Mouse (Mus musculus): Measurements from ENCODE around the gene Cracr2a.
A peak's percentile ranks its signal among the peaks of the same experiment; 100 is the strongest.

Cracr2a gene

DNA sequence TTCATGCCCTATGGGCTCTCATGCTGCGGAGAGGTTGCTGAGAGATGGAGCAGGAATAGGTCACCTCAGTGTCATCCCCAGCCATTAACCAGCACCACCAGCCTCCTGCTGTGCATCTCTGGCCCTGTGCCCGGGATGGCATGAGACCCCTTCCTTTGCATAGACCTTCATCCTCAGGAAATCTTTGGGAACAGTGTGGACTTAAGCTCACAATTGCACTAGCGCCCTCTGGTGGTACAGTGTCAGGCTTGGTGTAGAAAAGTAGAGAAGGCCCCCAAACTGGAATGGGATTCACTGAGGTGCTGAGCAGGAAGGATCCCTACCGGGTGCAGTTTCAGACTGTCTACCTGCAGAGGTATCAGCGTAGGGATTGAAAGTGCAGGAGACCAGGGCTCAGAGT is 64.0 kb downstream of the Cracr2a start:
- no peak for DNase-seq (ENCODE audit: low read depth)

DNA sequence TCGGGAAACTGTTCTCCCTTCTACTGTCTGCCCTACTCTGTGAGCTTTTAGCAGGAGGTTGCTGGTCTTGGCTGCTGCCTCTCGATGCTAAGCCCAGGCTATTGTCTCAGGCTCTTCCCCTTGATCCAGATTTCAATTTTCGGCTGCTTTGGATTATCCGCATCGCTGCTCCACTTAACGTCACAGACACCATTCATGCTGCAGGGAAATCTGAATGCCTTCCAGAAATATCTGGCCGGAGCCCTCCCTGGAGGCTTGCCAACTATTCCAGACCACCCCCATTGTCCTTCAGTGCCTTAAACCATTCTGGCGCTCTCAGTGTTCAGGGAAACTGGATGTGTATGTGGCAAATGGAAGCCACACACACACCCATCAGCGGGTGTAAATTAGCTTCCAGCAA is 66.3 kb downstream of the Cracr2a start:
- no peak for DNase-seq (ENCODE audit: low read depth)

DNA sequence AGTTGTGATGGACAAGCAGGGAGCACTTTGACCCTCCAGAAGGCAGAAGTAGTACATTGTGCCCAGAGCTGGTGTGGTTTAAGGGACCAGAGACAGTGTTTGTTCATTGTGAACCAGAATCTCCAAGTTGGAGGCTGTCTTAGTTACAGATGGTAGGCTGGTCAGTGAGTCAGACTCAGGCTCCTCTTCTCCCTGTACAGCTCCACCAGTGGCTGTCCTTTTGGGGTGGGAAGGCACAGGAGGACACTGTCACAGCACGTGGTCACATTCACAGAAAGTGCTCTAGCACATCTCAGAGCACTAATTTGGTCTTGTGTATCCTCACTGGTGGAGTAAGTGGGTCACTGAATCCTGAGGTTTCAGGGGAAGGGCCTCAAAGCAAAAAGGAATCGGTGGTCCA is 68.1 kb downstream of the Cracr2a start:
- no peak for DNase-seq (ENCODE audit: low read depth)

DNA sequence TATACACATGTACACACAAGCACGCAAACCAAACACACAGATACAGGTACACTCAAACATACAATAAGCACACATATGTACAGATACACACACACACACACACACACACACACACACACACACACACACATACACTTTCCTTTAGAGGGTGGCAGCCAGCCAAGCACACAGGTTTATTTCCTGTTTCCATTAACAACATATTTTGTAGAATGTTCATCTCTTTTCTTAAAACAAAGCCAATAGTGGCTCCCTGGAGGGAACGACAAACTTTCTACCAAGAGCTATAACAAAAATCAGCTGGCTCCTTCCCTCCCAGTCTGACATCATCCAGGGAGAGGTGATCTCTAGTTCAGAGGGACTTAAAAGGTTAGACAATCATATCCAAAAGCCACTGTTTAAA is 73.7 kb downstream of the Cracr2a start:
- no peak for DNase-seq (ENCODE audit: low read depth)

DNA sequence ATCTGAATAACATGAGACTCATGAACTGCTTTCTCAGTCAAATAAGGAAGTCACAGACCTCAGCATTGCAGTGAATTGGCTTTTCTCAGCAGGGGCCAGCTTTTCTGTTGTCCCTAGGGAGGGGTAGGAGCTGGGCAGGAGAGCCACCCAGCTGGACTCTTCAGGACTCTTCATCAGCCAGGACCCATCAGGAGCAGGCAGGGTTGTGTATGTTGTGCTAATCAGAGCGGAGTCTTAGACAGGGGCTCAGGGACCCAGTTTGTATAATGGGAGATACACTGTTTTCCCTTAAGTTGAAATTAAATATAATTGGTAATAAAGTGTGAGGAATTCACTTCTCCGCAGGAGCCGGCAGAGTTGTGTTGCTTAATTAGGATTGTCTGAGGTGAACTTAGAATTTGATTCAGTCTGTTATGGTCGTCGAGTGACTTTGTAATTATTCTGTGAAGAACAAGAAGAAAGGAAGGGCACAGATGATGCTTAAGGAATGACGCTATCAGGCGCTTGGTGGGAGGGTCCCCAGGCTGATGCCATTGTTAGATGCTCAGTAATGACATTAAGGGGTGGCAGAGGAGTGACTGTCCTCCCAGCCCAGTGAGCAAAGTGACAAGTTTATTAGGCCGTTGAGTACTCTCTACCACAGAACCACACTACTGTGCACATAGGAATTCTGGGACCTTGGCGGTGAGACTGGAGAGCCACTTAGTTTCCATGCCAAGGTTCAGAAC is 74.5 kb downstream of the Cracr2a start:
- DNase-seq (ENCODE audit: low read depth): no peak

DNA sequence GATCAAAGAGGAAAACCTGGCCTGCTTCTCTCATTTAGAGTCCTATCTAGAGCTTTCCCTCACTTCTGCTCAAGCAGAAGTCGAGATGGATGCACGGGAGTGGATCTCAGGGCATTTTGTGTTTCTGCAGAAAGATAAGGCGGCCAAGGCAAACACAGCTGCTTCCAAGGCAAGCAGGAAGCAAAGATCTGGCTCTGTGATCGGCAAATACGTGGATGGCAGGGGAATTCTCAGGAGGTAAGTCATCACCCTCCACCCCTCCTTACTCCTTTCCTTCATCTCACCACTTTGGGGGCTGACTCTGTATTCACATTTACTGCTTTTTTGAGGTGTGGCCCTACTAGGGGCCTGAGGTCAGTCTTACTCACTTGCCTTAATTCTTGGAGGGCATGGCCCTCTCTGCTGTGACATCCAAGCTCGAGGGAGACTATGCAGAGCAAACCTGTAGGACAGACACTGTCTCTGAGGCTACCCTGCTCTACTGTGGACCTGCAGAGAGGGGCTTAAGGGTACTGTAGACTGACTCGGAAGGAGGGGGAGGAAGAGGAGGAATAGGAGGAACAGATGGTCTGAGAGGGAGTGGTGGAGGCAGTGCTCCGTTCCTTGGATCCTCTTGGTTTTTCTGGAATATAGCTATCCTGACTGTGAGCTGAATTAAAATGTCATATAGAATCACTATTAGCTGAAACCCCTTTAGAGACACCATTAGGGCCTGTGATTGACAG is 80.1 kb downstream of the Cracr2a start:
- DNase-seq (ENCODE audit: low read depth): peak; percentile 47

DNA sequence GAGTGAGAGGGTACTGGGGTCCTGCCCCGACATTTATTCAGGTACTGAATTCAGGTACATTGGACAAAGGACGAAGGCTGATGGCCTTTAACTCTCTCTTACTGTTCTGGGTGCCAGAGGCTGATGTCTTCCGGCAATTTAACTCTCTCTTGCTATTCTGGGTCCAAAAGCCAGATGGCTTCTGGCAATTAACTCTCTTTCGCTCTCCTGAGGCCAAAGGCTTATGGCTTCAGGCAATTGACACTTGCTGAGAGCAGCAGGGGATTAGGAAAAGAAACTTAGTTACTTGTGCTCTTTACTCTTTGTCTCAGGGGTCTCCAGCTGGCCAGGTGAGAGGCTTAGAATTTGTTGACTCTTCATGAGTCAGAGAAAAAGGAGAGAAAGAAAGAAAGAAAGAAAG is 94.8 kb downstream of the Cracr2a start:
- no peak for DNase-seq (ENCODE audit: low read depth)

DNA sequence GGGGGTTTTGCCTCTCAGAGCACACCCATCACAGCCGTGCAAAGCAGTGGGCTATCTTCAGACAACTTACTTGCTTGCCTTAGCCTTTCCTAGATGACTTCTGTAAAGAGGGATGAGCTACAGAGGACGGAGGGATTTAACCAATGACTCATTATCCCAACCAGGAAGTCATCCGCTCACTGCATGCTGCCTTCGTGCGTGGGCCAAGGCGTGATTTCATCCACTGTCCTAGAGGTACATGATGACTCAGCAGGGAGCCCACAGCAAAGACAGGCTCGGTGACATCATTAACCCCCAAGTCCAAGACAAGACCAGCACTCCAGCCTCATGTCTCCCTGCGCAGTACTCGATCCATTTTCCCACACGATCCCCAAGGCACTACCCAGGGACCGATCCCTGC is 96.0 kb downstream of the Cracr2a start:
- no peak for DNase-seq (ENCODE audit: low read depth)

DNA sequence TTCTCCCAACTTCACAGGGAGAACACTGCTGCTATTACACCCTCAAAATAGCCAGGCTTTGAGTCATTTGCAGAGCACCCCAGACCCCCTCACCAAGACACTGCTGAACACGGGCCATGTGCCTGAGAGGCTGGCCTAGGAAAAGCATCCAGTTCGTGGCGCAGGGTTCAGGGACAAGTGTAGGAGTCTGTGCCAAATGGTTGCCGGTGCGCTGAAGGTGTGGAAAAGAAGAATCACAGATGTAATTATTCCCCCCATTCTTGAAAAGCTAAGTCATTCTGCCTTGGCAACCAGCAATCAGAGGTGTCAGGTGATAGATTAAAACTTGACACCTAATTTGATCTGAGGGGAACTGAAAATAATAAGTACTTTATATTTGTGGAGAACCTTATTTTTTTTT is 98.3 kb downstream of the Cracr2a start:
- DNase-seq (ENCODE audit: low read depth): no peak

DNA sequence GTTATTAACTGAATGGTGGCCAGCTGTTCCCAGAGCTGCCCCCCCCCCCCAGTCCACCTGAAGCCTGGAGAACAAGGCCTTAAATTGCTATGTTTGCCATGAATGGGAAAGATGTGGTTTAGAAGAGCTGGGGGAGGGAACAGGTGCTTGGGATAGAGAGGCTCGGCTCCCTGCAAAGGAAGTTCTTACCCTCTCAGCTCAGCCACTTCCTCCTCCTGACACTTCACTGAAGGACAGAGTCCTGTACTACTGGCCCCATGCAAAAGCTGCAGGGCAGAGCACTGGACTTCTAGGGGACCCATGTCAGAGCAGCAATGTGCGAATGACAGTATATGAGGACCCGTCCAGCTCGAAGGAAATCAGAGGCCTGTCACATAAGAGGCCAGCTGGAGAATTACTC is 98.8 kb downstream of the Cracr2a start:
- DNase-seq (ENCODE audit: low read depth): no peak

DNA sequence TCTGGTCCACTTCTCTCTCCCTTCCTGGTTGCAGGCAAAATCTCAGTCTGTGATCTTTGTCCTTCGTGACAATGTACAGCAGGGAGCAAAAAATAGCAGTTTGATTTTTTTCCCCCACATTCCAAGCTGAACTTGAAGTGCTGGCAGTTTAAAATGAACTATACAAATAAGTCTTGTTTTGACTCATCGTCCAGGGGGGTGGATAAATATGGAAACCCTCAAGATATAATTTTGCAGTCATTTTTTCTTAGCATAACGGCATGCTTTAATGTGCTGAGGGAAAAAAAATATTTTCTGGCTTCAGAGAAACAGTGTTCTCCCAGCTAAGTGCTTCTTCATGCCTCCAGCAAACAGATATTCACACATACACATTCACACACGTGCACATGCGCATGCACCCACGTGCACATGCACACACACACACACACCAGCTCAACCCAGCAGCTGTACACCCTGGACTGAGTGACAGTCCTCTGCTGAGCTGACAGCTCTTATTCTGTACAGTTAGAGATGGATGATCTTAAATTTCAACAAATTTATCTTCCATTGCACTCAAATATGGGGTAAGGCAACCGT is 100.7 kb downstream of the Cracr2a start:
- no peak for DNase-seq (ENCODE audit: low read depth)

DNA sequence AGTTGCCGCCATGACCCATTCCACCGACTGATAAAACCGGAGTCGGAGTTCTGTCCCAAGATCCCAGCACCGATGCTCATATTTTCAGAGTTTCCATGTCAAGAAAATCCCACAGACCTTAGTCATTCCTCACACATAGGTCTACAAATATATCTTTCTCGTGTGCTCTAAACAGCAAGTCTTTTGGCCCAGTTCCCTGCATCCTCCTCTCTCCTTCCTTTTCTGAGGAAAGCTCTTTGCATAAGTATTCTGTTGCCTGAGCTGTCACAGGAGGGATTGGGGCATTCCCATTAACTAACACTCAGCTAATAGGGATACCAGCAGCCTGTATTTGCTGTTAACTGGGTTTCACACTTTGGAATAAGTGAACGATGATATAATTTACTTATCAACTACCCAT is 102.1 kb downstream of the Cracr2a start:
- no peak for DNase-seq (ENCODE audit: low read depth)

DNA sequence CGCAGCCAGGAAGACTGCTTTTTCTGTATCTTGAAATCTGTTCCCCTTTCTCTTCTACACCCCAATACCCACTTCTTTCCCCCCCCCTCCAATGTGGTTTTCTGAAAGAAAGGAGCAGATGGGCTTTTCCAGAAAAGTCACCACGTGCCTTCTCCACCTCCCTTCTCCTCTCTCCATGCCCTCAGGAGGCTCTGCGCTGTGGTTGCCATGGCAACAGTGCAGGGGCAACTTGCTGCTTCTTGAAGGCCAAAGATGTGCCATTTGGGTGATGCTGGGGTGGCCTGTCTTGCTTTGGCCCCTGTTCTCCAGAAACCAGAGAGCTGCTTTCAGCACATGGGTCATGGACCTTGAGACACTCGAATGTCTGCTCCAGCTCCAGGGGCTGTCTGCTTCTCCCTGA is 108.2 kb downstream of the Cracr2a start:
- DNase-seq (ENCODE audit: low read depth): no peak

DNA sequence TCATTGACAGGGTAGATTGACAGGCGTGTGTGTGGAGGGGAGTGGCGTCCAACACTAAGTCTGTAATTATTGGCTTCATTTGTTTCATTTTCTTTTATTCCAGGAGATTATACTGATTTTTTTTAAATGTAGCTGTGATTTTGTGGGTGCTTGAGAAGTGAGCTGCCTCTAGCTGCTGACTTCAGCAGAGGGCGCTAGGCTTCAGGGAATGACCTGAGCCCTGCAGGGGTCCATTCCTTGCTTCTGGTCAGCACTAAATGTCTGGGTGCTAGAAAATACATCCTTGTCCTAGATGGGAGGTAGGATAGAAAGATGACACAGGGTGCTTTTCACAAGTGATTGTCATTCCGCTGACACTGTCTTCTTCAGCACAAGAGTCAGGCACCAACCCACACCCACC is 108.9 kb downstream of the Cracr2a start:
- no peak for DNase-seq (ENCODE audit: low read depth)

DNA sequence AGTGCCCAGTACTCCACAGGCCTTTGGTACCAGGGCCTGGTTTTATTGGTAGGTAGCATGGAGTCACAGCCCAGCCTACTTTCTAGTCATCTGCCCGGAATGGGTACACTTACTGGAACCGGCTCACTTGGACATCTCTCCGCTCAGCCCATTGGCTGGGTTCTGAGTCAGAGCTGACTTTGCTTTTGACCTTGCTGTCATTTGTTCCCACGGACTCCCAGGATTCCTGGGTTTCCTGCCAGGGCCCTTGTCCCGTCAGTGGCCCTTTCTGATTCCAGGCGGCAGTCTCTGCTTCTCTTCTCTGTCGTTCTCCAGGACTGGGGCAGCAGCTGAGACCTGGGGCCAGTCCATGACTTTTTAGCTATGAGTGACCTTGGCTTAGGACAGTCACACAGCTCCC is 110.9 kb downstream of the Cracr2a start:
- DNase-seq (ENCODE audit: low read depth): no peak

DNA sequence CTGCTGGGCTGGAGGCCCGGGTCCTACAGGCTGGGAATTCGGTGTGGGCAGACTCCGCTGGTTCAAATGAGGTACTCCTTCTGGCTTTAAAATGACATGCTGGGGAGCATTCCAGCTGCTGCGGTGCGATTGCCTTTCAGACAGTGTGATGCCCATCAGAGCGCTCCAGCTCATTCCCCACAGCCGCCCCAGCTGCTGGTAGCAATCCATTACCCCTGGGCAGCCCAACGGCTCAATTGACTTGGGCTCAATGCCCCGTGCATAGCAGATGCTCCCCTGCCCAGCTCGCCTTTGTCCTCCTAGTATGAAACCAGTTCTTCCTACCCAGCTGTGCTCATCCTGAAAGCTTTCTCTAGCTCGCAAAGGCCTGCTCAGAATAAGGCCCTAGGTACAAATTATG is 115.7 kb downstream of the Cracr2a start:
- DNase-seq (ENCODE audit: low read depth): no peak

DNA sequence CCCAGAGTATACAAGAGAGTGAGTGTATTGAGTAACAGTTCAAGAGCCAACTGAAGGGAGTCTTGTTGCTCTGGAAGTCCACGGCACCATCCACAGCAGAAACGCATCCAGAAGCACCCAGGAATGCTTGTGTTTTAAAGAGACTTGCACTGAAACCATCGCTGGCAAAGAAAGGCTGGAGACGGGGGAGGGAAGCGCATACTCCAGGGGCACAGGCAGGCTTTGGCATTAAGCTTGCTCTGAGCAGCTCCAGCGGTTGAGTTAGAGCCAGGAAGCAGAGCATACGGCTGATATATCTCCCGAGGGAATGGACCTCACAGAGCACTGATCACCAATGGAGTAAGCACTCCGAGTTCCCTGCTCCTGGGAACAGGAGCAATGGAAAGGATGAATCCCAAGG is 117.2 kb downstream of the Cracr2a start:
- no peak for DNase-seq (ENCODE audit: low read depth)

DNA sequence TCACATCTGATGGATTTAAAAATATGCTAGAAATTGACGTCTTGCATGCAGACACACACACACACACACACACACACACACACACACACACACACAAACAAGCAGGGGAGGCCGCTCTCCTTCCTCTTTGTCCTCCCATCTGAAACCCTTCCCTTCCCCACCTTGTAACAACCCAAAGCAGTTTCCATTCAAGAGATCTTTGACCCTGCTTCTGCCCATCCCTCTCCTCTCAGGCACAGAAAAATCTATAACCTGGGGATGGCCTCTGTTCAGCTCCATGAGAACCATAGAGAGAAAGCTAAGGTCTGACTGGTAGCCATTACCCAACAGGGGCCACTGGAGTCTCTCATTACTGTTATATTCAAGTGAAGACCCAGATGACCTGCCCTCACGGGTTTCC is 117.9 kb downstream of the Cracr2a start:
- DNase-seq (ENCODE audit: low read depth): no peak

DNA sequence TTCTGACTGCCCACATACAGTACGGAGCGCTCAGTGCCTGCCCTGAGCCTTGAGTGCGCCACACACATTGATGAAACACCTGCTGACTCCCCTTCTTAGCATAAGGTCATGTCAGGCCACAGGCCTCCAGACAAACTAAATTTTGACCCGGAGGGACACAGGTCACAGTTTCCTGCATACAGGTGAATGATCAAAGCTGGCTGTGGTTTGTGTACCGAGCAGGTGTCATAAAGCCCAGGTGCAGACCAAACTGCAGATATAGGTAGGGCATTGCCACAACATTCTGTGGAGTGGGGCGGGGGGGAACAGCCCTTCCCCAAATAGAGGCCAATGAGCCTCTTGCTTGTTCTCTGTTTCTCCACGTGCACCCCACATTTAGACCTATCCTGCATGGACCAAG is 119.6 kb downstream of the Cracr2a start:
- no peak for DNase-seq (ENCODE audit: low read depth)

DNA sequence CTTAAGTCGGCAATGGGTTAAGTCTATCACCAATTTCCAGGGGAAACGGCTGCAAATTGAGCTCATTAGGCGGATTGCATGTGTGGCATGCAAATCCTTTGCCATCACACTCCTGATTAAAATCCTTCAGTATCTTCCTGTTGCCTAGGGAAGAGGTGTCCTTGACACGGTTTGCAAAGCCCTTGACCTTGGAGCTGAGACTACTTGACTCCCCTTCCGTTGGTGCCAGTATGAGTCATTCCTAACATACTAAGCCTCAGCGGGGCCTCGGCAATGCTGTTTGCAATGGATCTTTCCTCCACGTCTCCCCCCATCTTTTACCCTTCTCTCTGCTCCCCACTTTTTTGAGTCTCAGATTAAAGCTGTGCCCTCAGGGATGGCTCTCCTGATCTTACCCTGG is 122.4 kb downstream of the Cracr2a start:
- no peak for DNase-seq (ENCODE audit: low read depth)

DNA sequence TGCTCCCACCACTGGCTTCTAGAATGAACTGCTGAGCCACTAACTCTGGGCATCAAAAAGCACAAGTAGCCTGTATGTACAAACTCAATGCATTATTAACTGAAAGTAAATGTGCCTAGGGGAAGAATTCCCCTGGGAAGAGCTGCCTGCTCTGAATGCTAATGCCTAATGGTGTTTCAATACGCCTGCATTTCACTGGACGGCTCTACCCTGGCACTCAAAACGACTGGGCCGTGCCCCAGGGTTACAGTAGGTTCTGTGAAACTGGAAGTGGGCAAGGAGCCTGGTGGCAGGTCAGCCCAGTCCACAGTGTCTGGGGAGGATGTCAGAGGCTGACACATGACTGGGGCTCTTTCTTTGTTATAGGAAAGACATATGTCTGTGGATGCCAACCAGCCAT is 123.8 kb downstream of the Cracr2a start:
- peak; percentile 12 for DNase-seq (ENCODE audit: low read depth)

DNA sequence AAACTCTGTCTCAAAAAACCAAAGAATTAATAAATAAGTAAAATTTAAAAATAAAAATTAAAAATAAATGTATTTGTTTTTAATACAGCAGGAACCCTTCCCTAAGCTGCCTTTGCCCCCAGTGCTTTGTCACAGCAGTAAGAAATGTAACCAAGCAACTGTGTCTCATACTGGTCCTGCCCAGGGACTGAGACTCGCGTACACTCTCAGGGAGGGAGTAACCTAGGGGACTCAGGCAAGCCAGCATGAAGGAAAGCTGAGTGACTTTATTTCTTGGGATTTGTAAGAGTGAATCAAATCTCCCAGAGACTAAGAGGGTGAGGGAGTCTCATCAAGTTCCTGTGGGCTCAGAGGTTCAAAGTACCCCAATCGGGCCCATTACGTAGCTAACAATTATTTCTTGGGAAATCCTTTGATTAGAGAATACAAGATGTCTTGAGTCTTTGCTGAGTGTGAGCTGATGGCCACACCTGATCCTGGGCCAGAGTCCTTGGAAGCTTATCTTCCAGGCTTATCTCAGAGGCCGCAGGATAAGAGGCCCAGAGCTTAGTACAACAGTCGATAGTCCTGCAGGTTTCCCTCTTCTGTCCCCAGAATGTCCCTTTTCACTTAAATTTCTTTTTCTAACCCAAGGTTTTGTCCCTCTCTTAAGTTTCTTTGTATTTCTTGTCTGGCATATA is 126.2 kb downstream of the Cracr2a start:
- DNase-seq (ENCODE audit: low read depth): no peak

DNA sequence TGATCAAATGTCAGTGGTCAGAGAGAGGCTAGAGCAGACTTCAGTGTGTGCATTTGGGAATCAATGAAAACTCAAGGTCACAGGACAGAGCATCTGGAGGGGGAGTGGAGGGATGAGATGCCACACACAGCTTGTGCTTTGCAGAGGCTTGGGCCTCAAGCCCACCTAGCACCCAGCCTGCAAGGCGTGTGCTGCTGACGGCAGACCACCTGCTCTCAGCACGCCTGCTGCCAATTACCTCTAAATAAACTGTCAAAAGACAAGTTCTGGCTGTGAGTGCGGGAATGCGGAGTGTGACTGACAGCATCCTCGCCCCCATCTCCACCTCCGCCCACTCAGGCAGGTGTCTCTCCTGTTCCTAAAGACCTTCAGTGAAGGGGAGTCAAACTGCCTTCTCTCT is 131.2 kb downstream of the Cracr2a start:
- no peak for DNase-seq (ENCODE audit: low read depth)

All from fibroblast of lung, adult 2 months (primary cell).